Mouse (Mus musculus) CD4-positive helper T cell, adult 2 months (primary cell): ENCODE measurements around the gene Caprin2.

ENCODE experiments used
- DNase-seq: peaks from one replicate; pipeline ENCODE4 v3.0.0-alpha.2; 2012; ENCODE audit warnings: low read depth, missing footprints, low spot score

Gene Caprin2

DNA sequence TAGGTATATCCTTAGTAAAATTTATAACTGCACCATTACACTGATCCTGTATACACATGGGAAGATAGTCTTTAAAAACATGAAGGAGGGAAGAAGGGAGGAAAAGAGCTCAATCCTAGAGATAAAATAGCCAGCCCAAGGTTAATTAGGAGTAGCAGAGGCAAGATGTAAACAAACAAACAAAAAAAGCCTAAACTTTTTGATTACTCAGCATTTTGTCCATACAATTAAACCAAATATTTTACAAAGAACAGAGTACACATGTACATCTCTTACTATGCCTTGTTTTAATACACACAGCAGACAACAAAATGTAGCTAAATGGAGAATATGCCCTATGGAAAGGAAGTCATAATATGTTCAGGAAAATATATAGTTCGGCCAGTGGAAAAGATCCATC is 54.3 kb downstream of the Caprin2 start:
- no peak for DNase-seq

DNA sequence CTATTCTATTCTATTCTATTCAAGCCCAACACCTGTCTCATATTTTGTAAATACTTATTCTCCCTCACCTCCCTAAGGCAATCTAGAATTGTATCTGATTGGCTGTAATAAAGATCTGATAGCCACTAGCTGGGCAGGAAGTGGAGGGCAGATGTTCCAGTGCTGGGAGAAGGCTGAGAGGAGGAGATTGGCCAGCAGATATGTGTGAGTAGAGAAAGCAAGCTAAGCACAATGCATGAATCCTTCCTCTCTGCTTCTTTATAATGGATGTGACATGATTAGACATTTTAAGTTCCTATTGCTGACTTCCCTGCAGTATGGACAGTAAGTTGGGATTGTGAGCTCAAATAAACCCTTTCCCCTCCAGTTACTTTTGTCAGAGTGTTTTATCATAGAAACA is 57.6 kb downstream of the Caprin2 start:
- DNase-seq: no peak

DNA sequence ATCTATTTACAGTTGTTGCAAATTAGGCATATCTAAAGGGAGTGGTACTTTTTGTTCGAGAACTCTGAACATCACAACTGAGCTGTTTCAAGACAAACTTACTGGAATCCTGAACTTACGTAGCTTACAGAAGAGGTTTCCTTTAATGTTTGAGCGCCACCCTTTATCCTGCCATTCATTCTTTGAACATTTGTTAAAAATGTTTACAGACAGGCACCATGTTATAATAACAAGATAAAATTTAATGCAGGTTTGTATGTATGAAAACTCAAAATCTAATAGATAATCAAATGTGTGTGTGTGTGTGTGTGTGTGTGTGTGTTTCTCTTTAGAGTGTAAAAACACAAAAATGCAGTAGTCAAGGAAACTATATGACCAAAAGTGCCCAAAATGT is 64.3 kb downstream of the Caprin2 start:
- DNase-seq: no peak

DNA sequence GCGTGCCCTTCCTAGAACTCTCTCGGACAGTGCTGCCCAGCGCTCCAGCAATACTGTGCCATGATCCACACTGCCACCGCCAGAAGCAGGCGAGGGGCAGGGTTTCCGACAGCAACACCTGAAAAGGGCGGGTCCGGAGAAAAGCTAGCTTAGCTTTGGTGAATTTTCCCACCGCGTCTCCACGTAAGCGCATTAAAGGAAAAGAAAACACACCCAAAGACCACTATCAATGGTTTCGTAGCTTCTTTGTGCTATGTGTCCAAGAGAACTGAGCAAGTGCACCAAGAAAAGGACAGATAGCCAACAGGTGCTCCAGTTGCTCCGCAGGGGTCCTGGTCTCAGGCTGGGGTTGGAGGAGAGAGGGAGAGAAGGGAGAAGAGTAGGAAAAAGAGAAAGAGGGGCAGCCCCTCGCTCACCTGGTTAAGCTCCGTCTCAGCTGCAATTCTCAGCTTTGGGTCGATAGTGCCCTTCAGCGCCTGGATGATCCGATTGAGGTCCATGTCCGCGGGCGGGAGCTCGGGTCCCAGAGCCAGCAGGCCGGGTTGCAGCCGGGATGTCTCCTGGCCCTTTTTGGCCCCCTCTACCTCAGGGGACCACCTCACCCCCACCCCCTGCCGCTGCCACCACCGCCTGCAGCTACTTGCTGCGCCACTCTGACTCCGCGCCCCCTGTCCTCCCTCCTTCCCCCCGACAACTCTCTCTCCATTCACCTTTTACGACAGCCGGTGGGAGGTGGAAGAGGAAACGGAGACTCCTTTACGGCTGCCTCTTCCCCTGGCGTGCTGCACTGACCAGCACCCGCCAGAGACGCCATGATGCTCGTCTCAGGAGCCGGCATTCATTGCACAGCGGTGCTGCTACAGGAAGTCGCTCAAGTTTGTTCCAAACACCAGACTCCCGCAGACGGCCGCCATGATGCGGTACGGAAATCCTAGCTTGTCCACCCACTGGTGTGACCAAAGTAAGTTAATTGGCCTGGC is 65.0 kb downstream of the Caprin2 start, which contains the start of gene Ipo8:
TSS of gene Ipo8 (minus strand) at position 720 of the 980 bp plus-strand sequence.
- DNase-seq: peak; percentile 92

DNA sequence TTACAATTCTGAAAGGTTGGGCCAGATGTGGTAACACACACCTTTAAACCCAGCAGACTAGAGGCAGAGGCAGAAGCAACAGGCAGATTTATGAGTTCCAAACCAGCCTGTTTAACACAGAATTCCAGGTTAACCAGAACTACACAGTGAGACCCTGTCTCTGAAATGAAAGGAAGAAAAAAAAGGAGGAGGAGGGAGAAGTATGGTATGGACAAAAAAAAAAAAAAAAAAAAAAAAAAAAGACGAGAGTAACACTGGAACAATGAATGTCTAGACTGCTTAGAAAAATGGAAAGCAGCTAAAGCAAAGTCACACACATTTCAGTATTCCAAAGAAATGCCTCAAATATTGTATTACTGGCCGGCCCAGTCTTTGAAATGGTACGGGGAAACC is 65.7 kb downstream of the Caprin2 start:
- no peak for DNase-seq

DNA sequence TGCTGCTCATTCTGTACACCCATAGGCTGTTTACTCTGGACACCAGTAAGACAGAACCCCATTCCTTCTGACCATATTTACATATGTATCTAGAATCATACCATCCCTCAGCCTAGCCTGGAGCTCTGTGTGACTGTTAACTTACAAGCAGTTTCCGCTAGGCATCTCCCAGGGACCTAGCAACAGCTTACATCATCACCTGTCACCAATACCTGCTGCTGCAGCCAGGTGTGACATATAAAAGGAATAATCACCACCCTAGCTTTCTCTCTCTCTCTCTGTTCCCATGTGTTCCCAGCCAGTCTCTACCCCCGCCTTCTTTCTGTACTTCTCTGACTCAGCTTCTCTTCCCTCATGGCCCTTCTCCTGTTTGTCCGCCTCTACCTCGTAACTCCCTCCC is 69.9 kb downstream of the Caprin2 start:
- DNase-seq: peak; percentile 9

DNA sequence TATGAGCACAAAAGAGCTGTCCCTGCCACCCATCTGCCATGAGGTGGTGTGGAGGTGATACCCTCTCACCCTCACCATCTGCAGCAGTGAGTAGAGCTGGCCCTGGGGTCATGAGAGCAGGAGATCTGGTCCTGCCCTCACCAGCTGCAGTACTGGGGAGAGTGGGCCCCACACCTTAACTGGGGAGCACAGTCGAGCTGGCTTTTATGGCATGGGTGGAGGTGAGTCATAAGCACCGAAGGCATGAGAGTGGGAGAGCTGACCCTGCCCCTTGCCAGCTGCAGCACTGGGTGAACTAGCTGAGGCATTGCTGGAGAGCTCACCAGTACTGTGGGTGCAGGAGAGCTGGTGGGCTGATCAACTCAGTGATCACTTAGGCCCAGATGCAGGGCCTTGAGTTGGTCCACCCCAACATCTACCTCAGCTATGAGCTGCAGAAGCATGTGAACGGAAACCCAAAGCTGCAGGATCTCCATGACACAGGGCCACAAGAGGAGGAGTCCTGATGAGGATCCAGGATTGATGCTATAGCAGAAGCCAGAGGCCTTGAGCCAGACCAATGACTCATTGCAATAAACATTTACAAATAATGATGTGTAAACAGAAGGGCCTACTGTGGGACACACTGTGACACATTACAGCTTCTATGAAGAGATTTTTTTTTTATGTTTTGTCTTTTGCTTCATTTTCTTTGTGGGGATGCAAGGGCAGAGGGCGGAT is 77.3 kb downstream of the Caprin2 start:
- no peak for DNase-seq

DNA sequence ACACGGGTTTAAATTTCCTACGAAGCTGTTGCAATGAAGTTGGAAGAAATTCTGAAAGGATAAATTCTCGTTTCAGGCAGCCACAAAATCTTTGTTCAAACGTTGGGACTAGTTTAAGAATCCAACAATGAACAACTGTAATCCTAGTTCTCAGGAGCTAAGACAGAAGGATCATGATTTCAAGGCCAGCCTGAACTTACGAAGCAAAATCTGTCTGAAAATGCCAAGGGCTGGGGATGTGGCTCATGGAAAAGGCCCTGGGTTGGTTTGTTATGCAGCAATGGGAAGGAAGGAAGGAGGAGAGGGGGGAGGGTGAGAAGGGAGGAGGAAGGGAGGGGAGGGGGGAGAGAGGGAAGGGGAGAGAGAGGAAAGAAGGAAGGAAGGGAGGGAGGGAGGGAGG is 79.3 kb downstream of the Caprin2 start:
- DNase-seq: no peak

DNA sequence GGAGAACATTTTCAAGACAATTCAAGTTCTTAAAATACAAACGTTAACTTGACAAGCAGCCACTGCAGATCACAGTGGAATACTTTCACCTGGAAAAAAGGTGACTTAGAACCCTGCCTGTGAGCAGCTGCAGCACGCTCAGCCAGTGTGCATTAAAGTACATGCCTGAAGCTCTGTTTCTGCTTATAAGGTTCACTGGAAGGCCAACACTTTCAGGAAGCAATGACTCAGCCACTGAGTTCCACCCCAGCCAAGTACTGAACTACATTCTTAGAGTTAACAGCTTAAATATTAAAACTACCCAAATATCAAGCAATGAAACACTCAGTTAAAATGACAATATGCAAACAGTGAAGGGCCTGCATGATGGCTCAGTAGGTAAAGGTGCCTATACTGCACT is 84.9 kb downstream of the Caprin2 start:
- DNase-seq: no peak

DNA sequence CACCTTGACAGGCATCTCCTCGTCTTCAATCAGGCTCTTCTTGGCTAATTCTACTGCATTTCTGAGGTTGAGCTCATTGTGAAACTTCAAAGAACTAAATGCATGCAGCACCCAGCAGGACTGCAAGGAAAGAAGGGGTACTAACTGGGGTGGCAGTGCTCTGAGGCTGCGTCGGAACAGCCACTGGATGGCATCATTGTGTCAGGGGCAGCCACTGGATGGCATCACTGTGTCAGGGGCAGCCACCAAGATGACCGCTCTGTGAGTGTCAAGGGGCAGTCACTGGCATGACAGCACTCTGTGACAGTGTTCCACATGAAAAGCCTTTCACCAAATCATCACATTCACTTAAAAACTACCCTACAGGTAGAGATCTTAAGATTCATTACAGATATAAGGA is 96.3 kb downstream of the Caprin2 start:
- DNase-seq: no peak

DNA sequence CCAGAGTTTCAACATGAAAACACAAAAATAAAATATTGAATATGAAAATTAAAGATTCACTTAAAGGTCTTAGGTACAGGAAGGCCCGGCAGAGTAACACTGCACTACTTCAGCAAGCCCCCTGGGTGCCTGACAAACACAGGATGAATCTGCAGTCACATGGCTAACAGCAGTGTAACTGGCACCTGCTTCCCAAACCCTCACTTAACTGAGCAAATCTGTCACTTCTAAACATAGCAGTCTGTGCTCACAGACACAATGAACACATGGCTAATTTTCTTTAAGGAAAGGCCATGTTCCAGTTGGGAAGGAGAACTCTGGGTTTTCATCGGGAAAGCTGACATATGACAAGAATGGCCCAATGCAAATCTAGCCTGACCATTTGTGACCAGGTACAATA is 100.9 kb downstream of the Caprin2 start:
- no peak for DNase-seq
